Mouse (Mus musculus): ENCODE data around the gene Cox7a1. TPM values are rescaled to one million over a fixed set of nuclear protein-coding genes. Genes with fewer than 3 reads are reported as not detected.

The Cox7a1 gene
- polyA plus RNA-seq, 1 experiment: 2.4 TPM

DNA sequence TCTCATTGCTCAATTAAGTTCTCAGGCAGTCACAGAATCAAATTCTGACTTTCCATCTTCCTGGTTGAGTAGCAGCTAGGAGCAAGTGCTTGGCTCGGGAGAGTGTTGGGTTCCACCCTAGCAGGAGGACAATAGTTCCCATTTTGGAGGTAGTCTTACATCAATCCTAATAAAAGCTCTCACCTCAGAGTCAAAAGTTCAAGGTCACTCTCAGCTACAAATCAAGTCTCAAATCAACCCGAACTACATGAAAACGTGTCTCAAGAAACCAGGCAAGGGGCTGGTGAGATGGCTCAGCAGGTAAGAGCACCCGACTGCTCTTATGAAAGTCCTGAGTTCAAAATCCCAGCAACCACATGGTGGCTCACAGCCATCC, 5.2 kb downstream of the Cox7a1 start:
- H3K36me3 ChIP-seq (replicated peaks; ENCODE audit: low read length): peaks cover 90% of the 10 kb centered on the region

DNA sequence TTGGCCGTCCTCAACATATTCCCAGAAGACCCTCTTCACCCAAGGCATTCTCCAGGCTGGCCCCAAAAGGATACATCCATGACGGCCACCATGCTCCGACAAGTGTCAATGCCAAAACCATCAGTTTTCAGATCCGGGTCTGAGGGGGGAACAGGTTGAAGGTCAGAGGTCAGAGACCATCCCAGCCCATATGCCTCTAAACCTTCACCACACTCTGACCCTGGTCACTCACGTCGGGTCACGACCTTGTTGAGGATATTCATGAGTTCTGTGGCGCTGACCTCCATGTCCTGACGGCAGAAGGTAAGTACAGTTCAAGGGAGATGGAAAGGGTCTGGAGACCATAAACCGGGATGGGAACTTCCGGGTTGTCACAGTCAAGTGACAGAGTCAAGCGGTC, 8.1 kb downstream of the Cox7a1 start:
- peaks cover 49% of the 10 kb centered on the region for H3K4me1 ChIP-seq
- H3K4me3 ChIP-seq (replicated peaks): no peak overlapping the region
- no peaks in the 10 kb centered on the region for H3K27me3 ChIP-seq (replicated peaks)
- H3K36me3 ChIP-seq (replicated peaks; ENCODE audit: low read length): peaks cover 63% of the 10 kb centered on the region
- TF ChIP-seq GATA1 (IDR thresholded peaks at IDR 0.05; ENCODE audit: borderline replicate concordance, low read length) (no peak), FLI1 (IDR thresholded peaks at IDR 0.05; ENCODE audit: low read length) (no peak)
- no peaks in the 10 kb centered on the region for H3K9me3 ChIP-seq

More for the DNA sequence above, 5.2 kb downstream of the Cox7a1 start:
- H3K4me1 ChIP-seq: peaks cover 45% of the 10 kb centered on the region
- TF ChIP-seq FLI1 (IDR thresholded peaks at IDR 0.05; ENCODE audit: low read length) (no peak), GATA1 (IDR thresholded peaks at IDR 0.05; ENCODE audit: borderline replicate concordance, low read length) (no peak)
- H3K9me3 ChIP-seq: no peaks in the 10 kb centered on the region
- H3K4me3 ChIP-seq (replicated peaks): no peak overlapping the region
- H3K27me3 ChIP-seq (replicated peaks): no peaks in the 10 kb centered on the region

DNA sequence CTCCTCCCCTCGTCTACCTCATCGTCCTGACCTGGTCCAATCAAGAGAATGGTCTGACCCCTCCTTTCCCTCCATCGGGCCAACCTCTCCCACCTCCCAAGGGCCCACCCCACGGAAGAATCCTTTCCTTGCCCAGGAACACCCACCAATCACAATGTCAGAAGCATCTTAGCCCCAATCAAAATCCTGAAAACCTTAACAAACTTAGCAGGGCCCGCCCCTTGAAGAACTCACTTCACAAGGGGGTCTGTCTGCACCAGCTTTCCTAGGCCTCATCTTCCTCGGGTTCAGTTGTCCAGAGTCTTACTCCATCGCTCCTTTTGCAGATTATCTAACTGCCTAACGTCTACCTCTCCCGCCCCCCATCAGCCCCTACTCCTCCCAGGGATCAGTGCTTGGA, 9.1 kb downstream of the Cox7a1 start:
- no peak for TF ChIP-seq FLI1 (IDR thresholded peaks at IDR 0.05; ENCODE audit: low read length)
- TF ChIP-seq GATA1 (IDR thresholded peaks at IDR 0.05; ENCODE audit: borderline replicate concordance, low read length): no peak
- peaks cover 54% of the 10 kb centered on the region for H3K36me3 ChIP-seq (replicated peaks; ENCODE audit: low read length)
- no peaks in the 10 kb centered on the region for H3K27me3 ChIP-seq (replicated peaks)
- H3K9me3 ChIP-seq: no peaks in the 10 kb centered on the region
- peak overlapping the region; percentile 97 for H3K4me3 ChIP-seq (replicated peaks)
- peaks cover 56% of the 10 kb centered on the region for H3K4me1 ChIP-seq

DNA sequence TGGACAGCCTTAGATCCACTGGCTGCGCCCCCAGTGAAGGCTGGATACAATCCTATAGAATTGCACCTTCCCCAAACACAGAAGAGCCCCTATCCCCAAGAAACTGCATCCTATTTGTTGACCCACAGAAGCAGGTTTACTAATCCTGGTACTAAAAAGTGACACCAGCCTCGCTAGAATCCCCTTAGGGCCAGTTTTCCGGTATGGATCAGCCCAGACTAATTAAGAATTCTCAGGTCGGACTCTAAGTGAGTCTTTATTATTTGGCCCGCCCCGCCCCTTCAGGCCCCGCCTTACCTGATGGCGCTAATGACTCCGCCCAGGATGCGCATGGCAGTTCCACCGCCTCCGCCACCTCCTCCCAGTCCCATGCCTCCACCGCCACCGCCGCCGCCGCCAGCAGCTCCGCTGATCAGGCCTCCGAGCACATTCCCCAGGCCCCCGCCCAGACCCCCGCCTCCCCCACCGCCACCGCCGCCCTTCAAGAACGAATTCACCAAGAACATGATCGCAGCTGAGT, 9.7 kb downstream of the Cox7a1 start:
- Histone ChIP-seq H3K27me3 (replicated peaks) (no peaks in the 10 kb centered on the region), H3K4me1 (peaks cover 57% of the 10 kb centered on the region), H3K36me3 (replicated peaks; ENCODE audit: low read length) (peaks cover 47% of the 10 kb centered on the region), H3K9me3 (no peaks in the 10 kb centered on the region), H3K4me3 (replicated peaks) (peak overlapping the region; percentile 97)
- no peak for TF ChIP-seq GATA1 (IDR thresholded peaks at IDR 0.05; ENCODE audit: borderline replicate concordance, low read length)
- no peak for TF ChIP-seq FLI1 (IDR thresholded peaks at IDR 0.05; ENCODE audit: low read length)

DNA sequence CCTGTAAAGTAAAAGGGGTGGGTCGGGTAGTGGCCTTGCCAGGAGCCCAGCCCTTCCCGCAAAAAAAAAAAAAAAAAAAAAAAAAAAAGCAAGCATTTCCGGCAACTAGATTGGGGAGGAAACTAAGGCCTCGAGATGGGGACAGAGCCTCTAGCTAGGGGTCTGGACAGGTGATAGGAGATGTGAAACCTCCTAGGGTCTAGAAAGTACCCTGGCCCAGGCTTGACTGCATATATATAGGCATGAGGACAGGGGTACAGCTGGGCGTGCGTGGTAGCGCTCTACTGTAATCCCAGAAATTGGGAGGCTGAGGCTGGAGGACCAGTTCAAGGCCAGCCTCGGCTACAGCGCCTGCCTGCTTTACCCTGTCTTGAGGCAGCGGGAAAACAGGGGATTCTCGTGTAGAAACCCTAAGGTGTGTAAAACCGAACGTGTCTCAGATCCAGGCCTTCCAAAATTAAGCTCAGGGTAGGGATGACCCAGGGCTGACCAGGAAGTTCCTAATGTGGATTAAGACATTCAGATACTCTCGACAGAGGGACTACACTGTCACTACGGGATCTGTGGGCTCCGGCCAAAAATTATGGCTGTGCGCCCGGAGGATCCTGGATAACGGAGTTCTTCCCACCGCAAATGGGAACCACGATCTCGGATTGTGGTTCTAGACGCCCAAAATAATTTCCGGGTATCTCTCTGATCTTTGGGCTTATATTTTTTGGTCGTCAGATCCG, 10.3 kb downstream of the Cox7a1 start:
- H3K4me1 ChIP-seq: peaks cover 58% of the 10 kb centered on the region
- H3K4me3 ChIP-seq (replicated peaks): peak overlapping the region; percentile 97
- no peak for TF ChIP-seq GATA1 (IDR thresholded peaks at IDR 0.05; ENCODE audit: borderline replicate concordance, low read length)
- no peak for TF ChIP-seq FLI1 (IDR thresholded peaks at IDR 0.05; ENCODE audit: low read length)
- no peaks in the 10 kb centered on the region for H3K9me3 ChIP-seq
- H3K36me3 ChIP-seq (replicated peaks; ENCODE audit: low read length): peaks cover 41% of the 10 kb centered on the region
- H3K27me3 ChIP-seq (replicated peaks): no peaks in the 10 kb centered on the region

DNA sequence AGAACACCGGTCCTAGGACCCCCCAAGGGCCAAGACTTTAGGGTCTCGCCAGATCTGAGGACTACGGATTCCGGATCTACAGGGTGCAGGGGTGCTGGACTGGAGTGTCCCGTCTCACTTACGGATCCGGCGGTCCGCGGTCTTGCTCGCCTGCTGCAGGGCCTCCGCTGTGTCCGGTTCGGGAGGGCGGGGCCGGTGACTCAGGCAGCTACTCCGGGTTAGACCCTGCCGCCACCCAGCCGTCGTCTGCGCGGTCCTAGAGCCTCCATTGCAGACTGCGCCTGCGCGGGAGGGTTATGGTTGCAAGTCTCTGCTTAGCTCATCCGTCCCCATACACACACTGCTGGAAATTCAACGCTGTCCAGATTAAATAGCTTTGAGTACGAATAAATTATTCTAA, 10.9 kb downstream of the Cox7a1 start:
- TF ChIP-seq FLI1 (IDR thresholded peaks at IDR 0.05; ENCODE audit: low read length): no peak
- TF ChIP-seq GATA1 (IDR thresholded peaks at IDR 0.05; ENCODE audit: borderline replicate concordance, low read length): no peak
- H3K27me3 ChIP-seq (replicated peaks): no peaks in the 10 kb centered on the region
- peaks cover 36% of the 10 kb centered on the region for H3K36me3 ChIP-seq (replicated peaks; ENCODE audit: low read length)
- H3K4me1 ChIP-seq: peaks cover 58% of the 10 kb centered on the region
- no peaks in the 10 kb centered on the region for H3K9me3 ChIP-seq
- peak overlapping the region; percentile 97 for H3K4me3 ChIP-seq (replicated peaks)

DNA sequence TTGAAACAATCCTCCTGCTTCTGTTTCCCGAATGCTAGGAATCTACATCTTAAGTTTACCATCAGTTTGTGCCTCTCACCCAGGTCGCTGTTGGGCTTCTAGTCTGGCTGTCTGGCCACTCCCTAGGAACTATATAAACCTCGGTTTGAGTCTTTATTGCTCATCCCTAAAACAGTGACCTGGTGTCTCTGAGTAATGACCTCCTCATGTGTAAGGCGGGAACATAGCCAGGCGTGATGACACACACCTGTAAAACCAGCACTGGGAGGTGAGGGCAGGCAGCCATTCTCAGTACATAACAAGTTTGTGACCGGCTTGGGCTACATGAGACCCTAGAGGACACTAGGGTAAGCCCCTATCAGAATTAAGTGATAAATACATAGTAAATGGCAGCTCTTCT, 11.5 kb downstream of the Cox7a1 start:
- H3K4me3 ChIP-seq (replicated peaks): peak overlapping the region; percentile 97
- no peak for TF ChIP-seq FLI1 (IDR thresholded peaks at IDR 0.05; ENCODE audit: low read length)
- TF ChIP-seq GATA1 (IDR thresholded peaks at IDR 0.05; ENCODE audit: borderline replicate concordance, low read length): no peak
- H3K27me3 ChIP-seq (replicated peaks): no peaks in the 10 kb centered on the region
- peaks cover 58% of the 10 kb centered on the region for H3K4me1 ChIP-seq
- no peaks in the 10 kb centered on the region for H3K9me3 ChIP-seq
- peaks cover 30% of the 10 kb centered on the region for H3K36me3 ChIP-seq (replicated peaks; ENCODE audit: low read length)

DNA sequence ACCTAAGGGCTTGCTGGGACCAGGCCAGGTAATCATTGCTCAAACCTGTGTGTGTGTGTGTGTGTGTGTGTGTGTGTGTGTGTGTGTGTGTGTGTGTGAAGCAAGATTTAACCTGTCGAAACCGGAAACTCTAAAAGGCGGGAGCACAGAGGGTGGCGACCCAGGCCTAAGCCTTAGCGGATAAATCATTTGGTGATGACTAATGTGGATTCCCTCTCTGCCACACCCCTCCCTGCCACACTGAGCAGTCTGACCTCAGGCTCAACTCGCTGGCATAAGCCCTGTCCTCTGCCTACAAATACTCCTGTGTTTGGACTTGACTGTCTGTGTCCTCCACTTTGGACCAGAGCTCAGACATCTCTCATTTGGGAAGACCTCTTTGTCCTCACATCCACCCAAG, 12.2 kb downstream of the Cox7a1 start:
- peaks cover 23% of the 10 kb centered on the region for H3K36me3 ChIP-seq (replicated peaks; ENCODE audit: low read length)
- no peak for TF ChIP-seq FLI1 (IDR thresholded peaks at IDR 0.05; ENCODE audit: low read length)
- no peak for TF ChIP-seq GATA1 (IDR thresholded peaks at IDR 0.05; ENCODE audit: borderline replicate concordance, low read length)
- H3K9me3 ChIP-seq: no peaks in the 10 kb centered on the region
- peaks cover 58% of the 10 kb centered on the region for H3K4me1 ChIP-seq
- no peaks in the 10 kb centered on the region for H3K27me3 ChIP-seq (replicated peaks)
- H3K4me3 ChIP-seq (replicated peaks): peak overlapping the region; percentile 83

DNA sequence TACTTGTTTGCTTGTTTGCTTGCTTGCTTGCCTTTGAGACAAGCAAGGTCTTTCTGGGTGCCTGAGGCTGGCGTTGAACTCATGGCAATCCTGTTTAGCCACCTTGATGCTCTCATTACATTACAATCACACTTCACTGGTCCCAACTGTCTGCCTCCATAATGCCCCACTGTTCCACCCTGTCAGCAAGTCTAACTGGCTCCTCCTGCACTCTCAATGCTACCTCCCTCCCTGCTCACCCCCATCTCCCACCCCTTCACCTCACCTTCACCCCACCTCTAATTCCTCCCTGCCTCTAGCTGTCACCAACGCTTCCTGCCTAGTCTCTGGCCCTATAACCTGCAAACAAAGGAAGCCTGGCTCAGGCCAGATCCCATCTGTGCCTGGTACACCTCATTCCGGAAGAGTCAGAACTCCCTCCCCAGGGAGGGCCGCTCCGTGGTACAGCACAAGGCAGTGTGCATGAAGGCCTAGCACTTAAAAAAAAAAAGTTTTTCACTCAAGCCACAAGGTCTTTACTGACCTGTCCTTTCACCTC, 13.7 kb downstream of the Cox7a1 start:
- Histone ChIP-seq H3K4me3 (replicated peaks) (no peak overlapping the region), H3K9me3 (no peaks in the 10 kb centered on the region), H3K36me3 (replicated peaks; ENCODE audit: low read length) (peaks cover 8% of the 10 kb centered on the region), H3K4me1 (peaks cover 51% of the 10 kb centered on the region), H3K27me3 (replicated peaks) (no peaks in the 10 kb centered on the region)
- TF ChIP-seq FLI1 (IDR thresholded peaks at IDR 0.05; ENCODE audit: low read length): no peak
- TF ChIP-seq GATA1 (IDR thresholded peaks at IDR 0.05; ENCODE audit: borderline replicate concordance, low read length): no peak

DNA sequence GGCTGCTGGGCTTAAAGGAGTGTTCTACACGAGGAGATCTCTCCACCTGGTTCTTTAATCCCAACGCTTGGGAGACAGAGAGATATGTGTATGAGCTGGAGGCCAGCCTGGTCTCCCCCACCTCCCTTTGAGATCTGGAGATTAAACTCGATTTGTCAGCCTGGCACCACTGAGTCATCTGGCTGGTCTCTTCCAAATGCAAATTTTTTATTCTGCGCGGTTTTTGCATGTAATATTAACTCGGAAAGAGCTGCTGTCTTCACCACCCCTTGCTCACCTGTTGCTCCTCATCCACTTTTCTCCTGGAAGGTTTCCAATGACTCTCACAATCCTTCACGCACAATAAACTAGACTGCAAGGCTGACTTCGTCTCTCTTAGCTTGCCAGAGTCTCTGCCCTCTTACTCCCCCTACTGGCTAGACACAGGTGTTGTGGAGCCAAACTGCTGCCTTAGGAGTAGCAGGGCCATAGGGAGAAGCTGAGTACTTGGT, 14.6 kb downstream of the Cox7a1 start, which contains the start of gene Capns1:
Capns1 (minus strand) TSS at position 331 of the 491 bp plus-strand sequence.
- TF ChIP-seq GATA1 (IDR thresholded peaks at IDR 0.05; ENCODE audit: borderline replicate concordance, low read length): no peak
- TF ChIP-seq FLI1 (IDR thresholded peaks at IDR 0.05; ENCODE audit: low read length): no peak
- Histone ChIP-seq H3K9me3 (no peaks in the 10 kb centered on the region), H3K4me3 (replicated peaks) (peak within 1 kb of the TSS; percentile 56), H3K27me3 (replicated peaks) (no peaks in the 10 kb centered on the region), H3K4me1 (peaks cover 42% of the 10 kb centered on the region), H3K36me3 (replicated peaks; ENCODE audit: low read length) (no peaks in the 10 kb centered on the region)

All from megakaryocyte, embryonic 14.5 days (primary cell).